Mouse (Mus musculus) G1E (cell line): ENCODE measurements around the gene Heatr6.

Experiments
- CTCF ChIP-seq: IDR thresholded peaks from 2 replicates; pipeline ENCODE4 v1.5.1; 2012; ENCODE audit warnings: low read depth, low read length, inconsistent platforms, mixed read lengths
- GATA1 ChIP-seq: IDR thresholded peaks from 2 replicates; pipeline ENCODE4 v1.6.1; 2012; ENCODE audit warnings: borderline replicate concordance, low read length, inconsistent platforms, mixed read lengths
- GATA2 ChIP-seq: IDR thresholded peaks from 2 replicates; pipeline ENCODE4 v1.6.1; 2012; ENCODE audit warnings: low read depth, low read length, inconsistent platforms, borderline replicate concordance
- POLR2AphosphoS5 ChIP-seq: IDR thresholded peaks from 2 replicates; pipeline ENCODE4 v1.6.1; 2012; ENCODE audit warnings: low read depth, low read length, inconsistent platforms; ENCODE audit not compliant: insufficient replicate concordance
- TAL1 ChIP-seq: conservative IDR thresholded peaks from 2 replicates; pipeline ENCODE4 v1.6.1; 2012; ENCODE audit warnings: low read depth, low read length, inconsistent platforms, mixed read lengths

DNA sequence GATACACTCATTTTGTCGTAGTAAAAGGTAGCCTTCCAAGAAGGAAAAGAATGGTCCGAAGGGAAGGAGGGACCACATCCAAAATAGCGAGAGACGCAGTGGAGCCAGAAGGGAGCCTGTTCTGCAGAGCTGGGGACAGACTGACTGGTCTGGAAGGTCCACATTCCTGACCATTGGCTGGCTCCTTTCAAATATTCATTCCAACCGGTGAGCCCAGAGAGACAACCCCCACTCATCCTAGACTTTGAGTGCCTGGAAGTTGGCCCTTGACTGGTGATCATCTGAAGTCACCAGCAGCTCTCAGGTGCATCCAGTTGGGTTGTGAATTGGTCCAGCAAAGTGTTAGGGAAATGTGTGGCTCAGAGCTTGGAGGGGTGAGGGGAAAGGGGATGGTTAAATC, 61.7 kb downstream of the Heatr6 start:
- TF ChIP-seq CTCF (no peak), GATA1 (no peak), TAL1 (no peak), GATA2 (no peak), POLR2AphosphoS5 (no peak)
